Mouse (Mus musculus): ENCODE results near the gene Ntan1.
"Not testable (repeated sequence)": the region's sequence is repeated elsewhere in the genome, so short reads cannot be mapped to it uniquely, and the experiment has no call there.

DNA sequence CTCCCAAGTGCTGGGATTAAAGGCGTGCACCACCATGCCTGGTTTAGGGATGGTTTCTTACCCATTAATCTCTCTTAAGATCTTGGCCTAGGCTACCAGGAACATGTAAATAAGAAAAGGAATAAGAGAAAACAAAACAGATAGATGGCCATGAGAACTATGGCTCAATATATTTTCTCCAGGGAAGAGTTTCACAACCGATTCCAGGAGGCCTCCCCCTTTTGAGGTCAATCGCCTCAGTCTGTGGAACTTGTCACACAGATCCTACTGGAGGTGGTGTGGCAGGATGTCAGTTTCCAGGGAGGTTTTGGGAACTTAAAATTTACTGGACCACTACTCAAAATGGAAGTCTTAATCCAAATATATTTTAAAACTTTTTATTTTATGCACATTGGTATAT lies 44.0 kb upstream of the Ntan1 start:
- not testable (repeated sequence) for TF ChIP-seq CTCF (IDR thresholded peaks at IDR 0.05; ENCODE audit: insufficient read depth, low read length); POLR2A (IDR thresholded peaks at IDR 0.05; ENCODE audit: borderline replicate concordance, extremely low read depth, low read depth, low read length)
